Mouse (Mus musculus) layer of hippocampus, postnatal 25 days (tissue): ENCODE data around the gene Bud31. TPM values are rescaled to one million over a fixed set of nuclear protein-coding genes. Genes with fewer than 3 reads are reported as not detected.

Source experiments
- DNase-seq, 2 experiments: peaks; one replicate each; pipeline ENCODE4 v3.0.0; 2022; ENCODE audit warnings: mixed read lengths in 2 of 2, low spot score in 1 of 2; ENCODE audit errors: extremely low spot score in 1 of 2
- total RNA-seq, 2 experiments: library from RNA; stranded (reverse); gene quantifications; 2 replicates each; pipeline ENCODE4 v1.2.3; 2021

The Bud31 gene
- total RNA-seq, 2 experiments from 2014 or later, result 69.5 to 81.9 TPM

DNA sequence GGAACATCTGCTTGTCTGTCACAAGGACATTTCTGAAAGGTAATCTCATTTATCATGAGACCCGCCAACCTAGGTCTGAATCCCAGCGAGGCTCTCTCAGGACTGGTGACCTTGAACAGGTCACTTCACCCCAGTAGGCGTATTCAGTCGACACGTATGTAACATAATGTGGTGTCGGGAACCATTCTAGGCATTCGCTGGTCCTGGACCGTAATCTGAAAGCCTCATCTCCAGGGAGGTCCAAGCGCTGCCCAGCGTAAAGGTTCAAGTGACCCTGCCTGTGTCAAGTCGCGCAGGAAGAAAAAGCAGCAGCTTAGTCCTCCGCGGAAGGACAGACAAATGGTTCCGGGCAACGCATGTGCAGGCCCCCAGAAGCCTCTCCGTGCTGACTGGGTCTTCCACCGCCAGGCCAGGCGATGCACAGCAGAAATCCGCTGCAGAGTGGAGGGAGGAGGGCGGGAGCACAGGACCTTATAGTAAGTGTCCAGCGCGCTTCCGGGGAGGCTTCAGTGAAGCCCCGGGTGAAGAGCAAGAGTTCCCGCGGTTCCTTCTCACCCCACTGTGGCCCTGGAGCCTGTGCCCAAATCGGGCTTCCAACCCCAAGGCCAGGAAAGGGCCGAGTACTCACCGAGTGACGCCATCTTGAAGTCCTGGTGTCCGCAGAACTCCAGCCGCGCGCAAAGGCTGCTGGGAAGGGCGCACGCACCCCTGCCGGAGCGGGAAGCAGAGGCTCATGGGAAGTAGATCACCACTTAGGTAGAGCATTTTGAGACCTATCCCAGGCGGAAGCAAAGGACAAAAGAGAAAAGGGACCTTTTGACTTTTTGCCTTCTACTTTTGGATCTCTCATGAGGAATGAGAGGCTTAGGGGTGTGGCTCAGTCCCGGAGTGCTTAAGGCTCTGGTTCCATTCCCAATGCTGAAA lies 51.0 kb downstream of the Bud31 start:
- peak; percentile 79 to 85 for DNase-seq

GRCm38 (mm10) chr5:145191962-145192361 lies 51.8 kb downstream of the Bud31 start, which contains the start of gene Atp5j2:
TSS of gene Atp5j2 (minus strand) at chr5:145192062.
- no peak for DNase-seq

Other genes with a start within 250 kb of the Bud31 start
- 10 to 100 TPM; 30.1 to 34.3 TPM for gene Smurf1, start 174.5 kb upstream of the Bud31 start, total RNA-seq
- gene Gm4871, start 107.6 kb upstream of the Bud31 start, total RNA-seq, result not detected
- not detected for gene 1700018F24Rik, start 97.4 kb upstream of the Bud31 start, total RNA-seq
- gene Arpc1a, start 56.5 kb upstream of the Bud31 start, total RNA-seq, result 100 to 1,000 TPM; 257 to 274 TPM
- gene Kpna7, start 56.3 kb upstream of the Bud31 start, total RNA-seq, result not detected
- 10 to 100 TPM; 33.6 to 34.2 TPM for gene Arpc1b, start 26.1 kb upstream of the Bud31 start, total RNA-seq
- gene Pdap1, start 124 bp upstream of the Bud31 start, total RNA-seq, result 100 to 1,000 TPM in 1 of 2 experiments, 10 to 100 TPM in 1; 90.1 to 102 TPM
- gene Ptcd1, start 26.7 kb downstream of the Bud31 start, total RNA-seq, result 10 to 100 TPM; 20.0 to 21.9 TPM
- gene Cpsf4, start 26.9 kb downstream of the Bud31 start, total RNA-seq, result 10 to 100 TPM; 22.1 to 25.3 TPM
- gene Atp5j2, start 51.7 kb downstream of the Bud31 start, total RNA-seq, result 100 to 1,000 TPM; 264 to 268 TPM
- 10 to 100 TPM; 11.1 to 13.8 TPM for gene Zkscan14, start 61.5 kb downstream of the Bud31 start, total RNA-seq
- gene Zkscan5, start 64.2 kb downstream of the Bud31 start, total RNA-seq, result 10 to 100 TPM; 11.8 to 12.5 TPM
- gene Zfp655, start 91.4 kb downstream of the Bud31 start, total RNA-seq, result 10 to 100 TPM; 25.7 to 26.7 TPM
- 10 to 100 TPM; 18.9 to 19.7 TPM for gene Zscan25, start 140.1 kb downstream of the Bud31 start, total RNA-seq
- gene Cyp3a57, start 204.9 kb downstream of the Bud31 start, total RNA-seq, result not detected